Mouse (Mus musculus) kidney, postnatal 25 days (tissue): ENCODE measurements around the gene Mybph.
A peak's percentile ranks its signal among the peaks of the same experiment; 100 is the strongest.

Experiments
- DNase-seq, 2 experiments: peaks; one replicate each; pipeline ENCODE4 v3.0.0; 2021; ENCODE audit warnings: mixed read lengths in 2 of 2

Gene Mybph

GRCm38 (mm10) chr1:134211631-134212030 is 18.4 kb downstream of the Mybph start:
- DNase-seq, result no peak

GRCm38 (mm10) chr1:134212351-134212750 is 19.1 kb downstream of the Mybph start:
- no peak for DNase-seq

GRCm38 (mm10) chr1:134213405-134213804 is 20.2 kb downstream of the Mybph start:
- DNase-seq, result no peak

- peak; percentile 38 to 71 for DNase-seq
These were observed 21.8 kb downstream of the Mybph start for GRCm38 (mm10) chr1:134215059-134215458.

- DNase-seq, result no peak
These were observed 22.7 kb downstream of the Mybph start for GRCm38 (mm10) chr1:134215751-134216628.

GRCm38 (mm10) chr1:134216629-134216971 is 23.4 kb downstream of the Mybph start:
- no peak for DNase-seq

- peak; percentile 57 to 81 for DNase-seq
These were observed 23.8 kb downstream of the Mybph start for GRCm38 (mm10) chr1:134217028-134217481.

- DNase-seq, result no peak
These were observed 24.7 kb downstream of the Mybph start for GRCm38 (mm10) chr1:134217942-134218341.

GRCm38 (mm10) chr1:134219608-134220007 is 26.4 kb downstream of the Mybph start:
- no peak for DNase-seq

GRCm38 (mm10) chr1:134221172-134221571 is 27.9 kb downstream of the Mybph start:
- no peak for DNase-seq

- DNase-seq, result peak; percentile 70 to 90
These were observed 29.1 kb downstream of the Mybph start for GRCm38 (mm10) chr1:134222122-134223055.

- no peak for DNase-seq
These were observed 31.5 kb downstream of the Mybph start for GRCm38 (mm10) chr1:134224649-134225227.

- no peak for DNase-seq
These were observed 32.1 kb downstream of the Mybph start for GRCm38 (mm10) chr1:134225375-134225774.

- DNase-seq, result no peak
These were observed 33.5 kb downstream of the Mybph start for GRCm38 (mm10) chr1:134226739-134227138.

- DNase-seq, result no peak
These were observed 36.7 kb downstream of the Mybph start for GRCm38 (mm10) chr1:134229806-134230575.

GRCm38 (mm10) chr1:134230638-134231228 is 37.5 kb downstream of the Mybph start:
- no peak for DNase-seq

GRCm38 (mm10) chr1:134231270-134231669 is 38.0 kb downstream of the Mybph start:
- no peak for DNase-seq

GRCm38 (mm10) chr1:134231681-134232080 is 38.4 kb downstream of the Mybph start:
- no peak for DNase-seq

- DNase-seq, result peak in 1 of 2 experiments; percentile 45
These were observed 39.1 kb downstream of the Mybph start for GRCm38 (mm10) chr1:134232326-134232725.

GRCm38 (mm10) chr1:134232778-134233531 is 39.7 kb downstream of the Mybph start:
- peak; percentile 62 to 80 for DNase-seq
